Mouse (Mus musculus): Measurements from ENCODE around the gene Sh2d3c.

The Sh2d3c gene

DNA sequence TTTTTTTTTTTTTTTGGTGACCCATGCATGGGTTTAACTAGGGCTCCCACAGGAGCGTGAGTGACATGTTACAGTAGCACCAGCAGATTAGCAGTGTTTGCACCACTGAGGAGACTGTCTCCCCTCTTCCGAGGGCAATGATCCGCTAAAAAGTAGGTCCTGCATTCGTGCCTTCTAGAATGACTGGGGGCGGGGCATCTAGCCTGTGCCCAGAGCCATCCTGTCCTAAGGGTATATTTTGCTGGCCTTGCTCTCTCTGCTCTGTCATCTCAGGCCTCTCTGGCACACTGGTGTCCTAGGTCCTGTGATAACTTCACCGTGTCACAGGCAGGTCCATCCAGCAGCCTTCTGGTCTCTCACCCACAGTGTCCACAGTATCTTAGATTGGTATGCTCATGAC lies 21.2 kb upstream of the Sh2d3c start:
- DNase-seq (ENCODE audit: low spot score) = no peak

DNA sequence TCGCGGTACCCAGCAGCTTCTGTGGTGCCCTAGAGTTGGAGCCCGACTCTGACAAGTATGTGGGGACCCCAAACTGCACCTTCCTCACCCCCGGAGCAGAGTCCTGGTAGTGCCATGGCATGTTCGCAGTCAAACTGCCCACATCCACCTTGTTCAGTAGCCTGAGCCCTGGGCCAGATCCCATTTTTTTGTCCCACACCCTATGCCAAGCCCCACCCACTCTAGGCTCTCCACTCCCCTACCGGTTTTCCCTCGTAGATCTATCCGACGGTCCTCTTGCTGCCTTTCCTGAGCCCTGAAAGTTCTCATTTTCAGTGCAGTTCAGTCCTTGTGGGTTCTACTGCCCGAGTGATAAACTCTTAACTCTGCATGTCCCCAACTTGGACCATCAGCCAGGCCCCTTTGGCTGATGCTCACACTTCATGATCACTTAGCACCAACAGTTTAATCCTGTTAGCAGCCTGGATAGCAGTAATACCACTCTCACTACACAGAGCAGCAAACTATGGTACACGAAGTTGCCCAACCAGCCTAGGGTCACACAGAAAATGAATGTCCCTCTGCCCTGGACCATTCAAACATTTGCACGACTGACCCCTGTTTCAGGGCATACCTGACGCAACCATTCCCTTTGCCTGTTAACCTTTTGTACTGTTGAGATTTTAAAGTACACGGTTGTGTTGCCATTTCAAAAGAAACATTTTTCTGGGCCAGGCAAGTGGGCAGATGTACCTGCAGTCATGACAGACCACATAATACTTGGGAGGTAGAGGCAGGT lies 19.7 kb upstream of the Sh2d3c start:
- no peak for DNase-seq (ENCODE audit: low spot score)

DNA sequence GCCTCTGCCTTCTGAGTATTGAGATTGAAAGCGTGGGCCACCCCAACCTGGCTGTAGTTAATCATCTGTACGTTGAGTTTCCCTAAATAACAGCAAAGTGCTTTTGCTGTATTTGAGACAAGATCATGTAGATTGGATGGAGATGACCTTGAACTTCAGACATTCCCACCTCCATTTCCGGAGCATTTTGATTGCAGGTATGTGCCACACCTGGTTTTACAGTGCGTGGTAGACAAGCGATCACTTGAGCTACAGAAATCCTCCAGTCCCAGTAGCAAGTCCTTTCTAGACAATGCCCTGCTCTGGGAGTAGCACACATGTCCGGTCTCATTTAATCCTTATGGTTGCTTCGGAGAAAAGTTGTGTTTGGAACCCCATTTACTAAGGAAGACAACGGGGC lies 17.8 kb upstream of the Sh2d3c start:
- no peak for DNase-seq (ENCODE audit: low spot score)

DNA sequence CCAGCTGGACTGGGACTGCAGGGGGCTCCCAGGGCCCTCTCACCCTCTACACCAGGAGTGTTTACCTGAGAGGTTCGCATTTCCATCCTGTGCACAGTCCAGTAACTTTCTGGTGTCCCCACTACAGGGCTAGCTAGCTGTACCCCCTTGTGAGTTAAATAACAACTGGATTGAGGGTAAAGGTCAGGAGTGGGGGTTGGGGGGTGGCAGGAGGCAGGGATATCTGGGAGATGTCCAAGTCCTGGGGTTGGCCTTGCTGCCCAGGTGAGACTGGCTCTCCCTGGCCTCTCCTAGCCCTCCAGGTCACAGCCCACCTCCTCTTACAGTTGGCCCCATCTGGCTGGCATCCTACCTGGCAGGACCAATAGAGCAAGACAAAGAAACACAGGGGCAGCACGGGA lies 16.8 kb upstream of the Sh2d3c start, which contains the start of gene Fpgs:
Gene Fpgs (minus strand): TSS at position 125 of the 401 bp plus-strand sequence.
- no peak for DNase-seq (ENCODE audit: low spot score)

DNA sequence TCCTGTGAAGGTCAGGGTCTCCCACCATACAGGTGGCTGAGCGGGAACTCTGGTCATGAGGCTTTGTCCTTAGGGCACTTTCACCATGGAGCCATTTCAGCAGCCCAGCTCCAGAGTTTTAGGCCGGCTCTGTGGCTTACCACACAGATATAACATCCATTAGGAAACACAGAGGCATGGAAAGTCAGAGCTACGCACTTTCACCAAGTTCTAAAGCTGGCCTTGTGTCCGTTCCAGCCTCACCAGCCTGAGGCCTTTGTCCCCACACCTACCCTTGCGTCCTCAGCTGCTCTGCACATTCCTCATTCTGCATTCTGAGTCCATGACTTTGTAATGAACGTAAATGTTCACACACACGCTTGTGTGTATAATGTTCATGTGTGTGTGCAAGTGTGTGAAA lies 15.8 kb upstream of the Sh2d3c start:
- DNase-seq (ENCODE audit: low spot score) = peak; percentile 48

DNA sequence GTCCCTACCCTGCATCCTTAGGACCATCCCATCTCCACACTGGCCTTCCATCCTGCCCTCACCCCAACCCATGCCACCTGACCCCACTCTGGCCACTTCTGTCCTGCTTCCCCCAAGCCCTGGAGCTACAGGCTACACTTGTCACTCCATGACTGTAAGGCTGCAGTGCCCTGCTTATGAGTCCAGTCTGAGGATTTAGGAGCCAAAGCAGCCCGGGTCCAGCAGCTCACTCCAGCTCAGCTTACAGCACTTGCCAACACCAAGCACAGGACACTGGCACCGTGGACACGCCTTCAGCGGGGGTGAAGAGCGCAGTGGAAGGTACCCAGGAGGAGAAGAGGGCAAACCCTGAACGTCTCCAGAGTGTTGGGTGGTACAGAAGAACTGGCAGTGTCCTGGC lies 13.9 kb upstream of the Sh2d3c start:
- DNase-seq (ENCODE audit: low spot score) = no peak

DNA sequence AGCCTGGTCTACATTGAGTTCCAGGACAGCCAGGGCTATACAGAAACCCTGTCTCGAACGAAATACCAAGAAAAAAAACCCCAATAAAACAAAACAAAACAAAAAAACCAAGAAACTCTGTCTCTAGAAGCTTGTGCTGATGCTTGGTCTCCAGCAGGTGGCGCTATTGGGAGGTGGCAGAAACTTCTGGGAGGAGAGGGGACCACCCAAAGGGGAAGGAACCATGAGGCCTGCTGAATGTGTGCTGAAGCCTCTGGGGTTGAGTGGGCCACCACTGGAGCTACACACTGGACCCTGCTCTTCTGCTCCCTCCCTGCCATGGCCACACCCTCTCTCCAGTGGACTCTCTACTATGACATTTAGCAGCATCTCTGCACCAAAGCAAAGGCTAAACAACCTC lies 12.2 kb upstream of the Sh2d3c start:
- peak; percentile 59 for DNase-seq (ENCODE audit: low spot score)

DNA sequence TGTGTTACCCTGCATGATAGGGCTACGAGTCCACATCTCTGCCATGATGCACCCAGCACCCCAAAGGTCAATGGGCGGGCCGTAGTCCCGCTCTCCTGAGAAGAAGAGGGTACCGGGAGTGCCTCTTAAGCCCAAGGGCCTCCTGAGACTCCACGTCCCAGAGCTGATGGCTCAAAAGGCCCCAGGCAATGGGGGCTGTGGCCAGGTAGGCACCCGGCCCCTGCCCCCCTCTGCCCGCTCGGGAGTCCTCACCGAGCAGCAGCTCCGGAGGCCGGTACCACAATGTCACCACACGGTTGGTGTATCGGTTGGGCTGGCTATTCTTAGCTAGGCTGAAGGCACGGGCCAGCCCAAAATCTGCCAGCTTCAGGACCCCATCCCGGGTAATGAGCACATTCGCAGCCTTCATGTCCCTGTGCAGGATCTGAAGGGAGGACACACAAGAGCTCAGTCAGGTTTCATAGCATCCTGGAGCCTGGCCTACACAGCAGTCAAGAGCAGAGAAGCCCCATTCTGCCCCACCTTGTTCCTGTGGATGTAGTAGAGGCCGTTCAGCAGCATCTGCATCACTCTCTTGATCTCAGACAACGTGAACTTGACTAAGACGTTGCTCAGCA lies 11.2 kb upstream of the Sh2d3c start:
- DNase-seq (ENCODE audit: low spot score) = no peak

DNA sequence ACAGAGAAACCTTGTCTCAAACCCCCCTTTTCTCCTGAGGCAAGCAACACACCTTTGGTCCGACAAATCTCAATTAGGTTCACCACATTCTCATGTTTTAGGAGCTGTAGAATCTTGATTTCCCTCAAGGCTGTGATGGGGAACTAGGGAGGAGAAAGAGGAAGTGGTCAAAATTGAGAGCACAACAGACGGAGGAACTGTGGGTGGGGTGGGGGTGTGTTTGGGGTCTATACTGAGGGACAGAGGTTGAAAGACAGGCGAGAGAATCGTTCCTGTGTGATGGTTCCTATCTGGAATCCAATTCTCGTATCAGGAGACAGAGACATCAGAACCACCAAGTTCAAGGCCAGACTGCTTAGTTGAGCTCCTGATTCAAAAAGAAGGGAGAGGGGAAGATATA lies 10.4 kb upstream of the Sh2d3c start:
- no peak for DNase-seq (ENCODE audit: low spot score)

DNA sequence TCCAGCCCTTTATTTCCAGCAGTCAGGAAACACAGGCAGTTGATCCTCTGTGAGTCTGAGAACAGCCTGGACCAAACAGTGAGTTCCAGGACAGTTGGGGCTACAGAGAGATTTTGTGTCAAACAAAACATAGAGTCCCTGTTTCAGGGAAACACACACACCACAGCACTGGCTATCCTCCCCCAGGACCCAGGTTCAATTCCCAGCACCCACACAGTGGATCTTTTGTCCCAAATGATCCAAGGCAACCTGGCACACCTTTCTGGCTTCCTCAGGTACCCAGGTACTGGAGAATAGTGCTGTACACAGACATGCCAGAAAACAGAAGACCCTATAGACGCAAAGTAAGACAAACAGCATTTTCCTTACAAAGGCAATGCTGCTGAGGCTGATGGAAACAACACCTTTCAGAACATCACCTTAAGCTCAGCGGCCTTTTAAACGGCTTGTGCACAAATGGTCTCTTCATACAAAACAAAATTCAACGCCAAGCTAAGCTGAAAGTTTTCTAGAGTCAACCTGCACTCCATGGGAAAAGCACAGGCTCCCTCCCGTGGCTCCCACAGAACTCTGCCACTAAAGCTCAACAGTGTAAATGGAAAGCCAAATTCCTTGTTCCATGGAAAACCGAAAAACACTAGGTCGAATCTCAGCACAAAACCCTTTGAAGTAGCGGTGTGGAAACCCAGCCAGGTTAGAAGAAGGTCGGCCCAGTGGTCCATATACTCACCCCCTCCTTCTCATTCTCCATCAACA lies 9.4 kb upstream of the Sh2d3c start:
- DNase-seq (ENCODE audit: low spot score) = peak; percentile 46

DNA sequence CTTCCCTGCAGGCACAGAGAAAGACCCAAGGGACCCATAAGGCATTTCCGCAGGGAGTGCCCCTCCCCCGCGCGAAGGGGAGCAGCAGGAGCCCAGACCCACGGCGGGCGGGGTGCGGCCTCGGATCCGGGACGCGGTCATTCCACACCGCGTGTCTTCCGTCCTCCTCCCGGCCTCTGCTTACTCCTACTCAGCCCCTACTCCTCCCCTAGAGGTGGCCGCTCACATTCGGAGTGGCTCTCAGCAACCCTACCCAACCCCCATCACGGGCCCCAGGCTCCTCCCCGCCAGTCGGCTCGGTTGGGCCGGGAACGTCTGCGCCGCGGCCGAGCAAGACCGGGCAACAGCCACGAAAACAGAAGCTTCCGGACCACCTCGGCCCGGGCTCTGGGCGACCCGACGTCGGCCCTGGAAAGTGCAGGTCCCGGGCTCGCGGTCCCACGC lies 8.7 kb upstream of the Sh2d3c start:
- peak; percentile 81 for DNase-seq (ENCODE audit: low spot score)

DNA sequence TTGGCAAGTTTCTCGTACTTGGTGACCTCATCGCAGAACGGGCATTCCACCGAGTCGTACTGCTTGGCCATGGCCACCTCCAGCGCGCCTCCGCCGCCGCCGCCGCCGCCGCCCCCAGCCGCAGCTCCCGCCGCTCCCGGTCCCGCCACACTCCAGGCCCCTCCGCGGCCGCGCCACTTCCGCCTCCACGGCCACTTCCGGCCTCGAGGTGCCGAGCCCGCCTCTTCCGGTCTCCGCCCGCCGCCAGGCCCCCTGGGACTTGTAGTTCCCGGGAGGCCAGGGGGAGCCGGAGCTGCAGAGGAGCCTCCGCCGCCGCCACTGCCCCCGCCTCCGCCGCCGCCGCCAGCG lies 8.3 kb upstream of the Sh2d3c start:
- DNase-seq (ENCODE audit: low spot score) = peak; percentile 92

DNA sequence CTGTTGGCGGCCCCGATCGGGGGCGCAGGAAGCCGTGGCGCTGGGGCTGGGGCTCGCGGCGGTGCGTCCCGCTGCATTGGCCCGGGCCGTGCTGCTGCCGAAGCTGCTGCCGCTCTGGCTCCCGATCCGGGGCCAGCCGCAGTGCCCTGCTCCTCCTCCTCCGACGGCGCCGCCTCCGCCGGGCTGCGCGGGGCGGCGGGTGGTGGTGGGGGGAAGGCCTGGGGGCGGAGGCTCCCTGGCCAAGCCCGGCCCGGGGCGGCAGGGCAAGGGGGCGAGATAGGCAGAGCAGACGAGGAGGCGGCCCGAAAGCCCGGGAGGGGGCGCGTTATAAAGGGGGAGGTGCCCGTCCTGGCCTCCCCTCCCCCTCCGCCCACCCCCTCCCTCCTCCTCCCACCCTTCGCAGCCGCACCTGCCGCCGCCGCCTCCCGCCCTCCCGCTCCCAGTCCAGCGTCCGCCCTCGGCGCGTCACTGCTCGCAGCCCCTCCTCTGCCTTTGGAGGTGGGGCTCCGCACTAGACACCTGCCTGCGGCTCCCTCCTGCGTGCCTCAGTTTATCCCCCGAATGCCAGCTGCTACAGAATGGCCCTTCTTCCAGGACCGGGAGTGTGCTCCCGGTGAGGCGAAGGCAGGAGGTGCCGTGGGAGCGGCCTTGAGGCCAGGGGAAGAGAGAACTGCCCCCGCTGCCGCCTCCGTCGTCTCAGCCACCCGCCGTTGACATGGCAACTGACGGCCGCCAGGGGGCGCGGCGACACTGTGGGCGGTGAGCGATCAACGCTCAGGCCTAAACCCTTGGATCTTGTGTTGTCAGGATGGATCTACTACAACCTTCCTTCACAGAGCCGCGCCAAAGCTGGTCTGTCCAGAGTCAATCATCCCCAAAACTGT lies 7.7 kb upstream of the Sh2d3c start, which contains the start of gene Cdk9:
Gene Cdk9 (minus strand): TSS at position 143 of the 884 bp plus-strand sequence.
- peak; percentile 93 for DNase-seq (ENCODE audit: low spot score)

DNA sequence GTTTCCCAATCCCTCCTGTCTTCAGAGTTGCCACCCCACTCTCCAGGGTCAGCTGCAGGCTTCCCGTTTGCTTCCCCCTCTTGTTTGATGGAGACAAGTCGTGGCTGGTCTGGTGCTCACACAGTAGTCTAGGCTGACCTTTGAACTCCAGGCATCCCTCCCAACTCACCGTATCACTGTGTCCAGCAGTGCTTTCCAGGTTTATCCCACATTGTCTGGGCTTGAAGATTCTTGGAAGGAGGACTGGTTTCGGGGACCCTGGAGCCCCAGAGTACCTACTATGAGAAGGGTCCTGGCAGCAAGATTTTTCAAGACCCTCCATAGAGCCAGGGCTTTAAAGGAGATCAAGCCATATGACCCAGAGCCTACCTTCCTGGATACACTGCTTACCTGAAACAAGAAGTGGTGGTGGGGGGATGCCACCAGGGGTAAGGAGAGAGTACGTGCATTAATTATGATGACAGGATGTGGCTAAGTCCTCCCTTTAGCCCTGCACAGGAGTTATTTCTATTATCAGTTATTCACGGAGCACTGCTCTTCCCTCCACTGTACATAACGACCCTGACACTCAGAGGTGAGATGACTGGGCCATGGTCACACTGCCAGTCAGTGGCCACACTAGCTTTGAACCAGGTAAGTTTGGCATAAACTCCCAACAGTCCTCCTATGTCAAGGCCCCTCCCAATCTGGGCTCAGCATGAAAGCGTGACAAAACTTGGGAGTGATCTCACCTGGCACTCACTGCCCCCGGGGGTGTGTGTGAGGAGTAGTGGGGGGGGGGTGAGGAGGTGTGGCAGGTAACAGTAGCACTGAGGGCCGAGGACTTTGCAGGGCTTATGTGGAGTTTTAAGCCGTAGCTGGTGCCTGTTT lies 6.5 kb upstream of the Sh2d3c start:
- no peak for DNase-seq (ENCODE audit: low spot score)

DNA sequence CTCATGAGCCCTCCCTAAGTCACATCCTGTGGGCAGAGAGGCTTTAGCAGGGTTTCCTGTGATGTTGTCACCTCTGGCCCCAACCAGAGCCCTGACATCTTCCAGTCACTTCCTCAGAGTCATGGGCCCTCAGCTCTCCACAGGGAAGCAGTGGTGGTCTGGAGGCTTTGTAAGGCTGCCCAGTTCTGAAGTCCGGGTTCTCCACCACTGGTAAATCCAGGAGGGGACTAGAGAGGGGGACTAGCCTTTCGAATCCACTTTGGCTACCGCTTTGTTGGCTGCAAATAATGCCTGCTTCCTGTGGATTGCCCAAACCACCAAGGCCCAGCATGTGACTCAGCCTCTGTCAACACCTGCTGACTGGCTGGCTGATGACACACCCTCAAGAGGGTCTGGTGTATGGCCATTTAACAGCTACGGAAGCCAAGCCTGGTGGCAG lies 5.8 kb upstream of the Sh2d3c start:
- peak; percentile 53 for DNase-seq (ENCODE audit: low spot score)

DNA sequence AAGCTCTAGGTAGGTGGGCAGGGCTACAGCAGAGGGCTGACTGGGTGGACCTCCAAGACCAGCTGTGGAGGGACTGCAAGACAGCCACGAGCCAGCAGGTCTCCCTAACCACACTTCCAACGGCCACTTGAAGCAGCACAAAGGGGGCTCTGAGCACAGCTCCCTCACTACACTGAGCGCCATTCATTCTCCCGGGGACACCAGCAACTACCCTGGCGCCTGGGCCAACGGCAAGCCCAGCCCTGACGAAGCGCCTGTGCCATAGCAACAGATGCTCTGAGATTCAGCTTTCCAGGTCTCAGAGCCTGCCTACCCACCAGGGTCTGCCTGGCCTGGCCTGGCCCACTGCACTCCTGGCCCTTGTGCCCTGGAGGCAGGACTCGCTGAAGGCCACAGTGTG lies 2.1 kb upstream of the Sh2d3c start:
- DNase-seq (ENCODE audit: low spot score) = no peak

DNA sequence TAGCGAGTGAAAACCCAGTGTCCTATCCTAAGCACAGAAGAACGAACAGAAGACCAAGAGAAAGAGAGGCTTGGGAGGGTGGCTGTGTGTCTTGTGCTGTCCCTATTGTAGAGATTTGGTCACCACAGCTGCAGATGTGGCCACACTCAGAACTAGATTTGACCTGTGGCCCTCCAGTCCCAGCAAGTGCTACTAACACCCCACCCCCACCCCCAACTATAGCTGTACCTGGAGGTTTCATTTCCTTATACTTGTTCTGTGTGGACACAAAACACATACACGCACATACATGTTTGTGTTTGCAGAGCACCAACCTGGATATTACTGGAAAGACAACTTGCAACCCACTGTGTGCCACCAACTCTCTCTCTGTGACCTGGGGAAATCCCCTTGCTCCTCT lies 802 bp upstream of the Sh2d3c start:
- DNase-seq (ENCODE audit: low spot score) = no peak

DNA sequence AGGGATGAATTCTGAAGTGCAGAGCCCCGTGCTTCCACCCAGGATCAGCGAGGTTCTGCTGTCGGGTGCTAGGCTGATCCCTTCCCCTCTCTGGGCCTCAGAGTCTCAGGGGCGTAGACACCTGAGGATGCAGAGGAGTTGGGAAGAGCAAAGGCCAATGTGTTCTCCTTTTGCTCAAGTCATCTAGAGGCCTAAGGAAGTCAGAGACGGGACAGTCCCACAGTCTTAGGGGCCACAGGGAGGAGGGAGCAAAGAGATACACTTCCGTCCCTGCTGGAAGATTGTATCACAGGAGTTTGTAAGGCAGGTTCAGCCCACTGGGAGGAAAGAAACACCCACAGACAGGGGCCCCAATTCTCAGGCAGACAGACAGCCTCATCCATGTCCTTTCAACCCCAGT lies 1.2 kb downstream of the Sh2d3c start:
- no peak for DNase-seq (ENCODE audit: low spot score)

DNA sequence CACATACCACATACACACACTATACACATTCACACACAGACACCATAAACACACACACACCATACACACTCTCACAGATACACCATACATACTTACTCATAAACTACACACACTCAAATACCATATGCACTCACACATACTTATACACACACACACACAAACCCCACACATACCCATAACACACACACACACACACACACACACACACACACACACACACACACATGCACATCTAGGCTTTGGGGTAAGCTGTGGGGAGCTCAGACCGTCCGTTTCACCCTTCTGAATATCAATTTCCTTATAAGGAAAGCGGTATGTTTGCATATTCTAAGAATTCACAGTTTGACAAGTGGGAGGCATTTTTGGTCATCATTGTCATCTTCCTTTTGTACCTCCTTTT lies 1.7 kb downstream of the Sh2d3c start:
- no peak for DNase-seq (ENCODE audit: low spot score)

DNA sequence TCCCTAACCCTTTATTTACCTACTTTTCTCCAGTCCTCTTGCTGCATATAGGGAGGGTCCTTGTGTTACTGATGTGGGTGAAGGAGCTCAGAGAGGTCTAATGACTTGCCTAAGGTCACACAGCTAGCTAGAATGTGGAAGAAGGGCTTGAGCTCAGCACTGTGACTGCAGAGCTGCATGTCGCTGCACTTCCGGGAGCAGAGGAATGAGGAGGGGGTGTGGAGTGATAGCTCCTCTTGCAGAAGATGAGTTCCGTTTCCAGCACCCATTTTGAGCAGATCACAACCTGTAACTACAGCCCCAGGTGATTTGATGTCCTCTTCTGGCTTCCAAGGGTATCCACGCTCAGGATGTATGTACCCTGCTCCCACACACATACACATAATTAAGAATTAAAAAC lies 3.3 kb downstream of the Sh2d3c start:
- DNase-seq (ENCODE audit: low spot score) = no peak
